Mouse (Mus musculus) heart, adult 2 months (tissue): ENCODE measurements at regions not wholly inside any gene's neighbourhood (a gene's known extent, or its start where the extent isn't known, plus 50 kb on each side); places are given as distances from the start of the nearest gene placed in this dataset.

Experiments used
- CTCF ChIP-seq: fragments of 200-600 bp; IDR thresholded peaks from 2 replicates; pipeline ENCODE4 v1.8.1; 2022; ENCODE audit warnings: antibody characterized with exemption, mild to moderate bottlenecking, moderate library complexity
- POLR2A ChIP-seq: fragments of 200-500 bp; IDR thresholded peaks from 2 replicates; pipeline ENCODE4 v1.6.1; 2011; ENCODE audit warnings: mild to moderate bottlenecking, low read depth, low read length, control low read depth; ENCODE audit not compliant: insufficient read depth

GRCm38 (mm10) chr3:104319377-104319776 lies 99.2 kb upstream of the Magi3 start:
- TF ChIP-seq CTCF (no peak), POLR2A (no peak)
